Mouse (Mus musculus) liver, embryonic 12.5 days (tissue): ENCODE data around the gene Macf1. TPM values are rescaled to one million over a fixed set of nuclear protein-coding genes. Genes with fewer than 3 reads are reported as not detected.

ENCODE experiments used
- ATAC-seq: fragments of 200-750 bp; cut with Nextera tagmentation; 2 replicates; pipeline ENCODE4 v1.8.0; 2017; ENCODE audit warnings: moderate number of reproducible peaks, mild to moderate bottlenecking, moderate library complexity
- H3K27ac ChIP-seq: fragments of 300-500 bp; sonication (generic); 2 replicates; pipeline ENCODE4 v1.5.1; 2016; ENCODE audit warnings: mild to moderate bottlenecking
- H3K27me3 ChIP-seq: fragments of 300-500 bp; sonication (generic); replicated peaks from 2 replicates; pipeline ENCODE4 v1.6.1; 2016; ENCODE audit warnings: mild to moderate bottlenecking, moderate library complexity
- H3K36me3 ChIP-seq: fragments of 300-500 bp; sonication (generic); 2 replicates; pipeline ENCODE4 v1.6.1; 2016; ENCODE audit warnings: mild to moderate bottlenecking, moderate library complexity
- H3K4me1 ChIP-seq: fragments of 300-500 bp; sonication (generic); 2 replicates; pipeline ENCODE4 v1.6.1; 2016
- H3K4me2 ChIP-seq: fragments of 300-500 bp; sonication (generic); 2 replicates; pipeline ENCODE4 v1.6.1; 2016; ENCODE audit warnings: mild to moderate bottlenecking, moderate library complexity
- H3K4me3 ChIP-seq: fragments of 300-500 bp; sonication (generic); 2 replicates; pipeline ENCODE4 v1.5.1; 2016; ENCODE audit warnings: mild to moderate bottlenecking, moderate library complexity
- H3K9ac ChIP-seq: fragments of 300-500 bp; sonication (generic); 2 replicates; pipeline ENCODE4 v1.6.1; 2016; ENCODE audit warnings: mild to moderate bottlenecking, moderate library complexity
- H3K9me3 ChIP-seq: fragments of 300-500 bp; sonication (generic); replicated peaks from 2 replicates; pipeline ENCODE4 v1.6.1; 2016; ENCODE audit warnings: mild to moderate bottlenecking, moderate library complexity
- WGBS: fragments of 180-500 bp; shearing (Covaris S2); methylation state at CpG from one replicate; pipeline ENCODE4 v1.1.7; 2016; ENCODE audit not compliant: insufficient replicate concordance; 5-methylcytosine and 5-hydroxymethylcytosine counted together
- polyA plus RNA-seq: library from polyadenylated mRNA; unstranded; fragments of >200 nt; fragmentation: Nextera tagmentation; extraction: Ambion mirVana; gene quantifications from 2 replicates; pipeline ENCODE4 v1.2.1, GENCODE M21; 2016

Macf1 gene
- polyA plus RNA-seq, 1 experiment from 2014 or later, result 15.1 TPM

DNA sequence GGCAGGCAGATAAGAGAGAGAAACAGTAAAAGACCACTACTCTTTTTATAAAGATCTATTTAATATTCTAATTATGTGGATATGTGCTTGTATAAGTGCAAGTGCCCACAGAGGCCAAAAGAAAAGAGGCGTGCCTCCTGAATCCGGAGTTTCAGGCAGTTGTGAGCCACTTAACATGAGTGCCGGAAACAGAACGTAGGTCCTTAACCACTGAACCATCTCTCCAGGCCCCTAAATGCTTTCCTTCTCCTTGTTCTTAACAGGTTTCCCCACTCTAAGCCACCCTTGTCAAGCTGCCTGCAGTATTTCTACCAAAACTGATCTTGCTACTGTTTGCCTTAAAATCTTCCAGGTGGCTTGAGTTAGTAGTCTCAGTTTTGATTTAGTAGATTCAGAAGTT, 123.3 kb downstream of the Macf1 start:
- Histone ChIP-seq H3K9ac (no peak overlapping the region), H3K27ac (no peak overlapping the region), H3K4me3 (no peak overlapping the region), H3K4me2 (no peak overlapping the region), H3K9me3 (no peaks in the 10 kb centered on the region), H3K27me3 (no peaks in the 10 kb centered on the region), H3K36me3 (no peaks in the 10 kb centered on the region), H3K4me1 (peaks cover 45% of the 10 kb centered on the region)
- no peak for ATAC-seq
- 79% methylated on average over 4 of the region's 4 CpGs for WGBS

DNA sequence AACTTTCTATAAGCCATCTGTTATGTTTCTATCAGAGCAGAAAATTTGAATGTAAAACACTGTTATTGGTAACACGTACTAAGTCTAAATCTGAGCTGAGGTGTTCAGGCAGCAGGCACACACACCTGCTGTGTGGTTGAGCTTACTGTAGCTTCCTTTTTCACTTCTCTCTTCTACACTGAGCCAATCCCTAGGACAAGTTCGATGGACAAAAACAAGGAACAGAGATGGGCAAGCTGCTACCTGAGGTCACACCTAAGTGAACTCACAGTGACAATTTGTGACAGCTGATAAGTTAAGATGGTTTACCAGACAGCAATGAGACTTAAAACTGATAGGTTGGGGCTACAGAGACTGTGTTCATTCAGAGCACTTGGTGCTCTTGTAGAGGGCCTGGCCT, 125.7 kb downstream of the Macf1 start:
- no peak overlapping the region for H3K9ac ChIP-seq
- H3K27ac ChIP-seq, result no peak overlapping the region
- H3K4me3 ChIP-seq, result no peak overlapping the region
- no peaks in the 10 kb centered on the region for H3K27me3 ChIP-seq
- no peak overlapping the region for H3K4me2 ChIP-seq
- no peaks in the 10 kb centered on the region for H3K36me3 ChIP-seq
- no peak for ATAC-seq
- peaks cover 36% of the 10 kb centered on the region for H3K4me1 ChIP-seq
- no peaks in the 10 kb centered on the region for H3K9me3 ChIP-seq
- 75% methylated on average over 2 of the region's 2 CpGs for WGBS

DNA sequence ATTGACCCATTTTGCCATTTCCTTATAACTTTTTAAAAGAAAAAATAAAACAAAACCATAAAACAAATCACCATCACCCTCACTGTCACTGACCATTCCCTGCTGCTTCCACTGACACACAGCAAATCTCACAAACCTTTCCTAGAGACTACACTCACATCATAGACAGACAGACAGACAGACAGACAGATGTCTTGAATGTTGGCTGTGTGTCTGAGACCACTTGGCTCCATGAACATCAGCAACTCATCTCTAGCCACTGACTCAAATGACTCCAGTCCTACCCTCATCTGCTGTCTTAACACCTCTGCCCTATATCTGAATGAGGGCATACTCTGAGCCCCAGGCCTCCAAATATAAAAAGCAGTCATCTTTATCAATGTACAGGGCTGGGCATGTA, 128.9 kb downstream of the Macf1 start:
- Histone ChIP-seq H3K4me3 (no peak overlapping the region), H3K27me3 (no peaks in the 10 kb centered on the region), H3K4me1 (peaks cover 38% of the 10 kb centered on the region), H3K9me3 (no peaks in the 10 kb centered on the region), H3K27ac (no peak overlapping the region), H3K36me3 (no peaks in the 10 kb centered on the region), H3K4me2 (no peak overlapping the region), H3K9ac (no peak overlapping the region)
- ATAC-seq, result no peak

DNA sequence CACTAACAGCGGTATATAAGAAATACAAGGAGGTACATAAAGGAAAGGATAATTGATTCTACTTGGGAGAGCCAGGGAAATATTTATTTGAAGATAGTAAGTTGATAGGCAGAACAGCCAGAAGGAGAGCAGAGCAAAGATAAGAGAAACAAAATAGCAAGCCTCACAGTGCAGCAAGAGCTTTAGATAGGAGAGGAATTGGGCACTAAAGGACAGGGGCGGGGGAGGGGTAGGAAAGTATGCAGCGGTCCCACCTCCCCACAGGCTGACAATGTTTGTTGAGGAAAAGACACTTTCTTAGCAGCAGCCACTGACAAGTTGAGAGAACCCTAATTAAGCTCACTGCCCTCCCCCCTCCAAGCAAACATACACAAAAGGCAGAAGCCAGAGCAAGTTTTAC, 131.5 kb downstream of the Macf1 start:
- no peak overlapping the region for H3K4me2 ChIP-seq
- peaks cover 31% of the 10 kb centered on the region for H3K4me1 ChIP-seq
- no peak overlapping the region for H3K4me3 ChIP-seq
- H3K36me3 ChIP-seq, result no peaks in the 10 kb centered on the region
- no peak overlapping the region for H3K27ac ChIP-seq
- H3K9ac ChIP-seq, result no peak overlapping the region
- peak; percentile 62 for ATAC-seq
- H3K27me3 ChIP-seq, result no peaks in the 10 kb centered on the region
- WGBS, result 45% methylated on average over 3 of the region's 3 CpGs
- no peaks in the 10 kb centered on the region for H3K9me3 ChIP-seq

DNA sequence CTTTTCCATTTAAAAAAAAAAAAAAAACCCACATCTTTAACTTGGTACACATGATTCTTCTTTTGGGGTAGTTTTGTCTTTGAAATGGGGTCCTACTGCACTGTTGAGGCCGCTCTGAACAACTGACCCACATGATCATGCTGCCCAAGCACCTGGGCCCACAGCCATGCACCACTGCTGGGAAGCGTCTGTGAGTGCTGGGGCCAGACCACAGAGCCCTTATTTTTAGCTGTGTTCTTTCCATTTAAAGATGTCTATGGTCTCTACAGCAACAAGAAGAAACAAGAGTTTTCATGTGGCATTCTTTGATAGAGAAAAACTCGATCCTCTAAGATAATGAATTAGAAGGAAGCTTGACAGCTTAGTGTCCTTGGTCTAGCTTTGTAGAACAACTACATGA, 135.8 kb downstream of the Macf1 start:
- no peaks in the 10 kb centered on the region for H3K9me3 ChIP-seq
- H3K36me3 ChIP-seq, result peaks cover 9% of the 10 kb centered on the region
- H3K27me3 ChIP-seq, result no peaks in the 10 kb centered on the region
- no peak overlapping the region for H3K9ac ChIP-seq
- H3K4me3 ChIP-seq, result no peak overlapping the region
- H3K27ac ChIP-seq, result no peak overlapping the region
- no peak for ATAC-seq
- H3K4me2 ChIP-seq, result no peak overlapping the region
- 64% methylated on average over 3 of the region's 3 CpGs for WGBS
- peaks cover 14% of the 10 kb centered on the region for H3K4me1 ChIP-seq

DNA sequence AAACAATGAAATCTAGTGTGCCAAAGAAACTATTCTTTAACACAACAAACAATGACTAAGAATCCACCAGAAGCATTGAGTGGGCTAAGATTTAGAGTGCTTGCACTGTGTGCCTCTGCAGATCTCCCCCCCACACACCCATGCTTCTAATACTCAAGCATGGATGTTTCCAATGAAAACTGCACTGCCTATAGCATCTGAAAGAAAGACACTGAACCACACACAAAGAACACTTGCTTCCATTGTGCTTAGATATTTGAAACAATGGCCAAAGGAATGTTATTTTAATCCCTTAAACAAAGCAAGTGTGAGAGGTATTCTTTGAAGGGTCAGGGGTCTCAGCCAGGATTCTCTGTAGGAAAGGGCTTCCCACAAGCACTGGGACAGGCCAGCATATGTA, 140.5 kb downstream of the Macf1 start:
- H3K9ac ChIP-seq, result no peak overlapping the region
- no peaks in the 10 kb centered on the region for H3K27me3 ChIP-seq
- no peaks in the 10 kb centered on the region for H3K9me3 ChIP-seq
- no peaks in the 10 kb centered on the region for H3K4me1 ChIP-seq
- ATAC-seq, result no peak
- no peak overlapping the region for H3K4me3 ChIP-seq
- H3K27ac ChIP-seq, result no peak overlapping the region
- H3K4me2 ChIP-seq, result no peak overlapping the region
- H3K36me3 ChIP-seq, result peaks cover 16% of the 10 kb centered on the region

DNA sequence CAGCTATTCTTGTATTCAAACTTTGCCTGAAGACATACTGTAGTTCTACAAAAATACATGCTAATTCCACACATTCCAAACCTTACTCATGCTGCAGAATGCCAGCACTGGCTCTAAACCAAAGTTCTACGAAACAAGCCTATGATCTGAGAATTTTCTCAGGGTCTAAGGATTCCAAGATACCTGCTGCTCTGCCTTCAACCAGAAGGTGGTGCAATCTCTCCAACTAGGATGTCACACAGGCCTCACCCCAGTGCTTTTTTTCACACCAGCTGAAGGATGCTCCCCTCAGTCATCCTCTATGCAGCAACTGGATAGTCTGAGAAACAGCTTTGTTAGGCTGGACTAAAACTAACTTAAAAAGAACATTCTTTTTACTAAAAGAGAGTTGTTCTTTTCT, 148.9 kb downstream of the Macf1 start:
- 67% methylated on average over 1 of the region's 1 CpGs for whole genome bisulfite sequencing
- no peak for ATAC-seq
- no peak overlapping the region for H3K4me2 ChIP-seq

DNA sequence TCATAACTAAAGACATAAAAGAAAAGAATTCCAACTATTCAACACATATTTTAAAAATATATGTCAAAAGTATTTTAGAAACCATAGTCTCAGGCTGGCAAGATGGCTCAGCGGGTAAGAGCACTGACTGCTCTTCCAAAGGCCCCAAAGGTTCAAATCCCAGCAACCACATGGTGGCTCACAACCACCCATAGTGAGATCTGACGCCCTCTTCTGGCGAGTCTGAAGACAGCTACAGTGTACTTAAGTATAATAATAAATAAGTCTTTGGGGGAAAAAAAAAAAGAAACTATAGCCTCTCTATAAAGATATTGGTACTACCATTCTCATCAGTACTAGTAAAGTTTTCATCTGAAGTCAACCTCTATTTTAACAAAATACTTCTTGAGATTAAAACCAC, 152.2 kb downstream of the Macf1 start:
- Histone ChIP-seq H3K27me3 (no peaks in the 10 kb centered on the region), H3K9ac (no peak overlapping the region)
- 34% methylated on average over 3 of the region's 3 CpGs for WGBS

More for the DNA sequence above, 148.9 kb downstream of the Macf1 start:
- no peaks in the 10 kb centered on the region for H3K9me3 ChIP-seq
- H3K4me1 ChIP-seq, result no peaks in the 10 kb centered on the region
- H3K27me3 ChIP-seq, result no peaks in the 10 kb centered on the region
- no peak overlapping the region for H3K27ac ChIP-seq
- H3K4me3 ChIP-seq, result no peak overlapping the region
- no peak overlapping the region for H3K9ac ChIP-seq
- H3K36me3 ChIP-seq, result peaks cover 20% of the 10 kb centered on the region

DNA sequence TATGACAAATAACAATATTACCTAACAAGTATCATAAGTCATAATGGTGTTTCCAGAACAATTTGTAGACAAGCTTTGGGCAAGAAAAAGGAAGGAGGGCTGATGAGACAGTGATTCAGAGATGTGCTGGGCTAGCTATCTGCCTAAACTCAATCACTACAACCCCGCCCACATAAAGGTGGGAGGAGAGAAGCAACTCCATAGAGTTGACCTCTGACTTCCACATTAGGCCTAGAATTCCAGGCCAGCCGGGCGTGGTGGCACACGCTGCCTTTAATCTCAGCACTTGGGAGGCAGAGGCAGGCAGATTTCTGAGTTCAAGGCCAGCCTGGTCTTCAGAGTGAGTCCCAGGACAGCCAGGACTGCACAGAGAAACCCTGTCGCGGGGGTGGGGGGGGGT, 153.2 kb downstream of the Macf1 start:
- ATAC-seq, result no peak
- peaks cover 3% of the 10 kb centered on the region; the same call in 1 of the 2 replicates for H3K36me3 ChIP-seq
- WGBS, result 72% methylated on average over 6 of the region's 6 CpGs

More for the DNA sequence above, 152.2 kb downstream of the Macf1 start:
- ATAC-seq, result no peak
- Histone ChIP-seq H3K9me3 (no peaks in the 10 kb centered on the region), H3K4me1 (no peaks in the 10 kb centered on the region), H3K4me2 (no peak overlapping the region), H3K36me3 (peaks cover 5% of the 10 kb centered on the region; the same call in 1 of the 2 replicates), H3K27ac (no peak overlapping the region), H3K4me3 (no peak overlapping the region)

DNA sequence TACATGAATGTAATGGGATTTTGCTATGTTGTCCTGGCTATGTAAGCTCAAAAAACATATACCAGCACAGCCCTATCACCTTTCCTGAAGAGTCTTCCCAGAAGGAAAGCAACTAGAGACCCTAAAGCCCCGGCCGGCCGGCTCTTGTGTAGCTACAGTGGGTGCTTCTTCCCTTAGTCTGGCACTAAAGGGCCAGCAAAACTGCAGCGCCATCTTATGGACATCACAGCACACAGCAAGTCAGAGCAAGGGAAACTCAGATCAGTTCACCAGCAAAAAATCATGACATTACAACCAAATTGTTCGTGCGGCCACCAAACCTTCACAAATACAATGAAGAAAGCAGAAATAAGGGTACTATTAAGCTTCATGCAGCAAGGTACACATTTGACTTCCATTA, 154.9 kb downstream of the Macf1 start:
- H3K4me3 ChIP-seq, result no peak overlapping the region
- ATAC-seq, result no peak
- WGBS, result 60% methylated on average over 6 of the region's 6 CpGs

More for the DNA sequence above, 153.2 kb downstream of the Macf1 start:
- Histone ChIP-seq H3K9me3 (no peaks in the 10 kb centered on the region), H3K4me2 (no peak overlapping the region), H3K4me3 (no peak overlapping the region), H3K27ac (no peak overlapping the region), H3K9ac (no peak overlapping the region), H3K27me3 (no peaks in the 10 kb centered on the region), H3K4me1 (peaks cover 5% of the 10 kb centered on the region; the same call in 1 of the 2 replicates)

DNA sequence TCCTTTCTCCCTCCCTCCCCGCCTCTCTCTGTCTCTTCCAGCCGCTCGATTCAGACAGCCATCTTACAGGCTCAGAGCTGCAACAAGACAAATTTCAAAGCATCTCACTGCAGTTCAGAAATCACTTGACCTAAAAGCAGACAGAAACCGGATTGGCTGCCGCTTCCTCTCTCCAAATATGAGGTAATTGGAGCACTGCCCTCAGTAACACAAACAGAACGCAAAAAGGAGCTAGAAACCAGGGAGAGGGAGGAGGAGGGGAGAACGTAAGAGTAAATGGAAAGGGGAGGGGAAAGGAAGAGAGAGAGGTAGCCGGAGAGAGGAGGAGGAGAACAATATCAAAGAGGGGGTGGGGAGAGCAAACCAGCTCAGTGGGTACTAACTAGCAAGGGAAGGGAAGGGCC, 156.6 kb downstream of the Macf1 start:
- Histone ChIP-seq H3K4me3 (no peak overlapping the region), H3K4me2 (peak overlapping the region; percentile 24), H3K9me3 (no peaks in the 10 kb centered on the region), H3K4me1 (peaks cover 20% of the 10 kb centered on the region), H3K36me3 (no peaks in the 10 kb centered on the region), H3K27ac (no peak overlapping the region), H3K27me3 (no peaks in the 10 kb centered on the region), H3K9ac (no peak overlapping the region)
- ATAC-seq, result no peak
- 52% methylated on average over 8 of the region's 8 CpGs for WGBS

More for the DNA sequence above, 154.9 kb downstream of the Macf1 start:
- Histone ChIP-seq H3K9ac (no peak overlapping the region), H3K36me3 (no peaks in the 10 kb centered on the region), H3K9me3 (no peaks in the 10 kb centered on the region), H3K4me2 (no peak overlapping the region), H3K27ac (no peak overlapping the region), H3K4me1 (peaks cover 18% of the 10 kb centered on the region), H3K27me3 (no peaks in the 10 kb centered on the region)

DNA sequence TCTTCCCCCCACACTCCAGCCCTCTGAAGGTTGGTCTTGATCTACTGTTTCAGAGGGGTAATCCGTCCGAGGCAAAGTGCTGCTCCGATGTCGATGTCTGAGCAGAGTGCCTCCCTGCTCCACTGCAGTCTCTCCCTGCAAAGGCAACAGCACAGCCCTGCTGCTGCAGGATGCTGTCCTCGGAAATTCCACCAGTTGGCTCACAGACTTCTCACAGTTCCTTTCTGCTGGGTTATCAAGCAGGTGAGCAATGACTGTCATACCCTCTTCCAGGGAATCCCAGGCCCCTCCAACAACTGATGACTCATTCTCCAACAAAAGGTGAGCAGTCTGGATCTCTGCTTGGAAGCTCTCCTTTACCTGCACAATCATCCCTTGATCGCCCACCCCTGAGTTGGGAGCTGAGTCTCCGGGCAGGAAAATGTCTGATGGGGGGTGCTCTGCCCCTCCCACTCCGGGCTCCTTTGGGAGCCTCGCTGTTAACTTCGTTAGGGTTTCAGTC, 157.3 kb downstream of the Macf1 start:
- no peak overlapping the region for H3K27ac ChIP-seq
- H3K9me3 ChIP-seq, result no peaks in the 10 kb centered on the region
- peaks cover 20% of the 10 kb centered on the region for H3K4me1 ChIP-seq
- 0 out of 2 replicates have a peak overlapping the region, but pooled peaks have one; percentile 24 for H3K4me2 ChIP-seq
- H3K27me3 ChIP-seq, result no peaks in the 10 kb centered on the region
- no peak overlapping the region for H3K9ac ChIP-seq
- no peaks in the 10 kb centered on the region for H3K36me3 ChIP-seq
- H3K4me3 ChIP-seq, result no peak overlapping the region
- no peak for ATAC-seq
- 69% methylated on average over 10 of the region's 10 CpGs for WGBS

DNA sequence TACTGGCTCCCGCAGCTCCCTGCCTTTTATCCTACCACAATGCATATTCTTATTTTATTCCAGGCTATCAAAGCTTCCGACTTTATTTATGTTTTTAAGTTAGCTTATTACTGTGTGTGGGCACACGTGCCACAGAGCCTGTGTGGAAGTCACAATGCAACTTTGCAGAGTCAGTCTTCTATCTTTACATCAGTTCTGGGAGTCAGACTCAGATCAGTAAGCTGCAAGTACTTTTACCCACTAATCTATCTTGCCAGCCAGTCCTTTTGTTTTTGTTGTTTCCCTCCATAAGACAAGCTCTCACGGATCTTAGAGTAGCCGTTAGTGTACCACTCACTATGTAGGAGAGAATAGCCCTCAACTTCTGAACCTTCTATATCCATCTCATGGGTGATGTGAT, 159.4 kb downstream of the Macf1 start:
- no peak overlapping the region for H3K9ac ChIP-seq
- no peak overlapping the region for H3K4me3 ChIP-seq
- no peaks in the 10 kb centered on the region for H3K9me3 ChIP-seq
- H3K4me2 ChIP-seq, result no peak overlapping the region
- H3K27me3 ChIP-seq, result no peaks in the 10 kb centered on the region
- 53% methylated on average over 5 of the region's 5 CpGs for WGBS
- H3K4me1 ChIP-seq, result peaks cover 20% of the 10 kb centered on the region
- H3K27ac ChIP-seq, result no peak overlapping the region
- H3K36me3 ChIP-seq, result no peaks in the 10 kb centered on the region
- ATAC-seq, result peak; percentile 46; the same call in 1 of the 2 replicates
